Mouse (Mus musculus) inflammation-experienced regulatory T-cells (primary cell): Measurements from ENCODE around the gene Gm7361. TPM values are rescaled to one million over a fixed set of nuclear protein-coding genes. Genes with fewer than 3 reads are reported as not detected.

ENCODE experiments used
- polyA plus RNA-seq, 2 experiments: library from polyadenylated mRNA; unstranded; fragments of 100-300 nt; shearing (Covaris generic); gene quantifications; one replicate each; pipeline ENCODE4 v1.2.1; 2017

Gm7361 gene
- polyA plus RNA-seq = not detected

DNA sequence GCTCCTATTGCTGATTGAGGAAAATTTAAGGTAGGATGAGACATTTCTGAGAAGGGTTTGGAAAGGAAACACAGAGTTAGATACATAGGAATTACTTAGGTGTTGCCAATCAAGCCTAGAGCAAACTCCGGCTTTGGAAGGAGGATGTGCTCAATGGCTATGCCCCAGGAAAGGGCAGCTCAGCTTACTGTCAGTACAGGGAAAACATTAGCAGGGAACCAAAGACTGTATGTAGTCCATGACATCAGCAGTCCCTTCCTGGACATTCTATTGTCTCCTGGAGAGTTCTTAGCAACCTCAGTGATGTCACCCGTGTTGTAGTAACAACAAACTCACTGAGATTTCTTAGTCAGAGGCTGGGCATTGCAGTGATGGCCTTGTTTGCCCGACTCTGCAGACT is at the start of gene Gm7361:
Gene Gm7361, plus strand, starts transcription at position 301 of the 400 bp plus-strand sequence.

Other genes with a start within 250 kb of the Gm7361 start
- gene Gm5862, start 234.8 kb upstream of the Gm7361 start, polyA plus RNA-seq = not detected
- gene Speer4a, start 218.1 kb upstream of the Gm7361 start, polyA plus RNA-seq = under 1 TPM in 1 of 2 experiments, not detected in 1; 0.45 TPM
- gene Gm7347, start 199.1 kb upstream of the Gm7361 start, polyA plus RNA-seq = not detected
- gene Gm10471, start 168.4 kb upstream of the Gm7361 start, polyA plus RNA-seq = not detected
- under 1 TPM in 1 of 2 experiments, not detected in 1; 0.11 TPM for gene 5031410I06Rik, start 152.3 kb upstream of the Gm7361 start, polyA plus RNA-seq
- gene Gm10220, start 136.3 kb upstream of the Gm7361 start, polyA plus RNA-seq = not detected